Mouse (Mus musculus): ENCODE measurements around the gene Tnrc6c. TPM values are rescaled to one million over a fixed set of nuclear protein-coding genes. Genes with fewer than 3 reads are reported as not detected.
"Not testable (repeated sequence)": the region's sequence is repeated elsewhere in the genome, so short reads cannot be mapped to it uniquely, and the experiment has no call there.

Gene Tnrc6c
- total RNA-seq, 2 experiments from 2014 or later: 32.2 to 33.9 TPM

DNA sequence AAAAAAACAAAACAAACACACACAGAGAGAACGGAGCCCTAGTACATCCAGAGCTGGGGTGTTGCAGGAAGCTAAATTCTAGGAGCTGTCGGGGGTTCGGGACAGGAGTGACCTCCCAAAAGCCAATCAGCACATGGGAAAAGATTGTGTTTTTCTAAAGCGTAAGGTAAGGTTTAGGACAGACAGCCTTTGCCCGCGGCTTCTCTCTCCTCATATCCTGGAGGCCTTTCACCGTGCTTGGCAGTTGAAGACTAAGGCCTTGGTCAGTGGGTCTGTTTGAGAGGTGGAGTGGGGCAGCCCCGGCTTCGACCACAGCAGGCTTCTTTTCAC lies 128.6 kb downstream of the Tnrc6c start:
- intact Hi-C loops (cut with DNase I): no loop called here
- no peak for DNase-seq

DNA sequence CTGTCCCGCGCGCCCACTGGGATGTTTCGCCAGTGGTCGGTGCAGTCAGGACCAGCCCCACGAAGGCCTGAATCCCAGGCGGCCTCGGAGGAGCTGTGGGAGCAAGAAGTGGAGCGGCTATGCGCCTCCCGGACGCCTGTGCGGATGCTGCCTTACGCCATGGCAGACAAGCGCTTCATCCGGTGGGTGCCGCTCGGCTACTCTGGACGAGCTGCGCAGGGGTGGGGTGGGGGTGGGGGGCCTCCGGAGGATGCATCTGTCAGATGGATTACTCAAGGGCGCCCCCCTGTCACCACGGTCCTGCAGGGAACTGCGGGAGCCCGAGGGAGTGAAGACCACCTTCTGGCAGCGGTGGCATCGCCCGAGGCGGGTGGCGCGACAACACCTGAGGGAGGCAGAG lies 129.0 kb downstream of the Tnrc6c start:
- intact Hi-C loops (cut with DNase I): no loop called here

DNA sequence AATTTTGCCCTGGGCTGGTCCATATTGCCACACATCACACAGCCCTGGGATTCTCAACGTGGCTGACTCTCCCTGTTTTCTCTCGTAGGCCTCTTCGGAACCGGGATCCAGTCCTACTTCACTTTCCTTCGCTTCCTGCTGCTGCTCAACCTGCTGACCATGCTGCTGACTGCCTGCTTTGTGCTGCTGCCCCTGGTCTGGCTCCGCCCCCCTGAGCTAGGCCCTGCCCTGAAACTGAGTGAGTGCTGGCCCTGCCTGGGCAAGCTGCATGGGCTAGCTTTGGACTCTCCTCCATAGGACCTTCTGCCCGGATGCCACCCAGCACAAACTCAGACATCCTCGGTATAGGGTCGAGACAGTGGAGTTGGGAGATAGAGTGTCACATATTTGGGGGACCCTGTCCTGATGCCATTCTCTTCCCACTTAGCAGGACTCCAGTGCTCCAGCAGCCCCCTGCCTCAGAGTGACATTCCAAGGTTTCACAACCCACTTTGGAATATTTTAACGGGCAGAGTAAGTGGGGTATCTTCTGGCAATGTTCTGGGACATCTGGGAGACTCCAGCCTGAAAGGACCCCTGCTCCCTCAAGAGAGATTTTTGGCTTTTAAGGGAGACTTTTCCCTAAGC lies 129.7 kb downstream of the Tnrc6c start:
- intact Hi-C loops (cut with DNase I): no loop called here
- peak; percentile 45 to 51 for DNase-seq

More for the DNA sequence above, 129.0 kb downstream of the Tnrc6c start:
- DNase-seq: peak; percentile 79 to 81

DNA sequence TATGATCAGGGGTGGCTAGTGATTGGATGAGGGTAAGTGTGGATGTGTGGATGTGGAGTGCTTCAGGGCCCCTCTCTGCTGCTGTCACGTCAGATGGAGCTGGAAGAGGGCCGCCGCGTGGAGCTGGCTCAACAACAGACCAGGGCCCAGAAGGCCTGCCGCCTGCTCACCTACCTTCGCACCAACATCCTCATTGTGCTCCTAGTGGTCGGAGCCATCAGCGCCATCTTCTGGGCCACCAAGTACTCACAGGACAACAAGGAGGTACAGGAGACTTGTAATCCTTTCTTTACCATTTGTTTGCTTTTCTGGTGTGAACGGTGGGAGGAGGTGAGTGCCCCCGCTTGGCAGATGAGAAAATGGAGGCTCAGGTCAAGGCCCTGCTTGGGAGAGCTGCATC lies 132.2 kb downstream of the Tnrc6c start:
- DNase-seq: peak; percentile 67 to 72
- intact Hi-C loops (cut with DNase I): loop anchor here (2.0 kb wide), 2 partner anchors 77 to 401 kb away; no protein-coding TSS in a partner anchor

DNA sequence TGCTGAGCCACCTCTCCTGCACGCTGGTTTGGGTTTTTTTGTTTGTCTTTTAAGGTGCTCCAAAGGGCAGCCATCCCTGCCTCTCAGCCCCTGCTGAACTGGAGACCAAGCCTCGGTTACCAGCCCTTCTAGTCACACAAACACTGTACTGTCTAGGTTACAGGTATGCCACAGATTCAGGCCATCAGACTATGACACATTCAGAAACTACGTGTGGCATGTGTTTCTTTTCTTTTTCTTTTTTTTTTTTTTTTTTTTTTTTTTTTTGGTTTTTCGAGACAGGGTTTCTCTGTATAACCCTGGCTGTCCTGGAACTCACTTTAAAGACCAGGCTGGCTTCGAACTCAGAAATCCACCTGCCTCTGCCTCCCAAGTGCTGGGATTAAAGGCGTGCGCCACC lies 134.4 kb downstream of the Tnrc6c start:
- DNase-seq; intact Hi-C loops (cut with DNase I): not testable (repeated sequence)

DNA sequence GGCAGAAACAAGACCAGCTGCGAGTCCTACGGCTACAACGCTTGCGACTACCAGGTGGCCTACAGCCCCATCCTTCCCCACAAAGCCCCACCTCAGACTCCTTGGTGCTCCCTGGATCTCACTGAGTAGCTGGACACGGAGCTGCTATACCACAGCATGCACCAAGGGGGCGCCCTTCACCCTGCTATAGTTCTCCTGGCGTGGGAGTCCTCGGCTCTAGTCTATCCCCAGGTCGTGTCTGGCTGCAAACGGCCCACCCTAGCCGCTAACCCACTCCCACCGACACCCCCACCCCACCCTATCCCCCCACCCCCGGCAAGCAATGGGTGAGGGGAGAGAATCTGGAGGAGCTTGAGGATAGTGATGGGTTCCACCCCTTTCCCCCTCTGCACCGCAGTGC lies 136.2 kb downstream of the Tnrc6c start:
- intact Hi-C loops (cut with DNase I): loop anchor here (1.0 kb wide), 1 partner anchor 35 kb away; the partner anchor contains the start of gene Afmid
- DNase-seq: peak; percentile 75 to 86

DNA sequence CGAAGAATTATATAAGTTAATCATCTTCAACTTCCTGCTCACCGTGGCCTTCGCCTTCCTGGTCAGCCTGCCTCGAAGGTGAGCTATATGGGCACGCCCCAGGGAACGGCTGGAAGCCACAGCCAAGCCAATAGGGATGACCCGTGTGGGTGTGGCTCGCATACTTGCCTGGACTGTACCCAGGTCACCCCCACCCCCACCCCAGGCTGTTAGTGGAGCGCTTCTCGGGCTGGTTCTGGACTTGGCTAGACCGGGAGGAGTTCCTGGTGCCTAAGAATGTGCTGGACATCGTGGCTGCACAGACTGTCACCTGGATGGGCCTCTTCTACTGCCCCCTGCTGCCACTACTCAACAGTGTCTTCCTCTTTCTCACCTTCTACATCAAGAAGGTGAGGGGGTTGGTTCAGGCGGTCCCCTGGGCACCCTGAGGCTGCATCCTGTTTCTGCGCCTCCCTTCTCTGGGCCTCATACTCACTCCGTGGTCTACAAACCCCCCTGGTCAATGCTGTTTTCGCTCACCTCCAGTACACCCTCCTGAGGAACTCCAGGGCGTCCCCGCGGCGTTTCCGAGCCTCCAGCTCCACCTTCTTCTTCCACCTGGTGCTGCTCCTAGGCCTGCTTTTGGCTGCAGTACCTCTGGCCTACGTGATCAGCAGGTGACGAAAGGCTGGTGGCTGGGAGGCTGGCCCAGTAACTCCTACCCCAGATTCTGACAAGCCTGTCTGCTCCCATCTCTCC lies 136.8 kb downstream of the Tnrc6c start:
- intact Hi-C loops (cut with DNase I): loop anchor here (1.0 kb wide), 1 partner anchor 34 kb away; the partner anchor contains the start of gene Afmid

DNA sequence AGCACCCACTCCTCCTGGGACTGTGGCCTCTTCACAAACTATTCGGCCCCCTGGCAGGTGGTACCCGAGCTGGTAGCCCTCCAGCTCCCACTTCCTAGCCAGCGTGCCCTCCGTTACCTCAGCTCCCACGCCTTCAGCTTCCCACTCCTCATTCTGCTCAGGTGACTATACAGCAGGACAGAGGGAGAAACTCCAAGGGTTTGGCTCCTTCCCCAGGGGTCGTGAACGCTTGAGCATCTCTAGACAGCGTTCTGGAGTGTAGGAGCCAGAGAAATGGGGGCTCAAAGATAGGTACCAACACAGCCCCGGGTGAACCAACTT lies 137.3 kb downstream of the Tnrc6c start:
- no peak for DNase-seq
- intact Hi-C loops (cut with DNase I): no loop called here

More for the DNA sequence above, 136.8 kb downstream of the Tnrc6c start:
- DNase-seq: no peak

DNA sequence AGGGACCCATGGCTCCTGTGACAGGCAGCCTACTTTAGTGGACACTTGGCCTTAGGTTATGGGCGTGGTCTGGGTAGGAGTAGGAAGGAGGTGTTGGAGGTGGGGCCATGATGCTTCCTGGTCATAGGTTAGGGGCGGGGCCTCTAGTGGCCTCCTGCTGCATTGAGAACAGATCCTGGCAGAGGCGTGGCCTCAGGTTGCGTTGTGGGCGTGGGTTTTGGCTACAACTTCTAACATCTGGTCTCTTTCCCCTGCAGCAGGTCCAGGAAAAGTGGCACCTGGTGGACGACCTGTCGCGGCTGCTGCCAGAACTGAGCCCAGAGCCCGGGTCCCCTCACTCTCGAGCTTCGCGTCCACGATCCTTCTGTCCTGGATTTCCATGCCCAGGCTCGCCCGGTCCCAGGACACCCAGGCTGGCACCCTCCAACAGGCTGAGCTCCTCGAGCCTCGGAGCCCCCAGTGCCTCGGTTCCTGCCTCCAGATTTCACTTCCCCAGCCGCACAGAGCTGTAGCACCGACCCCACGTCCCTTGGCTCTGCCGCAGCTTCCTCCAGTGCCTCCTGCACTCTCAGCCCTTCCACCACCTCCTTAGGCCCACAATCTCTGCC lies 138.3 kb downstream of the Tnrc6c start:
- DNase-seq: no peak
- intact Hi-C loops (cut with DNase I): no loop called here

DNA sequence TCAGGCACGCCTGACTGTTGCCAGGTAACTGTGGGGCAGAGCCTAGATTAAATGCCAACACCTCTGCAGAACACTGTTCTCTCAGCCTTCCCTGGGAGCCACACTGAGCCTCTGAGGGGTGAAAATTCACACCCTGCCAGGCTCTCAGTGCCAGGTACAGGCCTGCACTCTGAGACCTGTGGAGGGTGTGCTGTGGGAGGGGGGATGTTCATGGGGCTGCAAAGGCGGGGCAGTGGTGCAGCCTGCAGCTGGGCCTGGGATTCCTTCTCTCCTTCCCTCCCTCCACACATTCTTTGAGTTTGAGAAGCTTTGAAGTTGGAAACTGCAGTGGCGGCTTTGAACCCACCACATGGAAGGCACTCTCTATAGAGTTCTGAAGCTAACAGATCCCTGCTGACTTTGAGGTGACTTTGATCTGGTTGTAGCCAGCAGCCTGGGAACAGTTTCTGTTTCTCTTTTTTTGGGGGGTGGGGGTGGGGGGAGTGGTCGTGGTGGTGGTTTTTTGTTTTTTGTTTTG lies 140.0 kb downstream of the Tnrc6c start:
- intact Hi-C loops (cut with DNase I): no loop called here
- no peak for DNase-seq

DNA sequence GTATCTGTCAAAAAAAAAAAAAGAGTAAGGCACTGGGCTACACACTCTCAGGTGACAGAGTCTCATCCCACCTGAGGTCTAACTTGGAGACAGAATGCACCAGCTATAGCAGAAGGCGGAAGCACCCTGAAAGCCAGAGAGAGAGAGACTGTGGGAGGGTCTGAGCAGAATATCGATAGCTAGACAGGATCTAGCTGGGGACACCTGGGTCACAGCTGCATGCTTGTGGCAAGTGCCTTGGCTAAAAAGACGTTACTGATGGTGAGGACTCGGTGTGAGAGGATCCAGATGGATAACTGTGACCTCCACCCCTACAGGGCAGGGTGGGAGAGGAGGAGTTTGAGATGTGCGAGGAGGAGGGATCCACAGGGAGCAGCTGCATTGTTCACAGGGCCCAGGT lies 142.9 kb downstream of the Tnrc6c start:
- intact Hi-C loops (cut with DNase I): no loop called here
- DNase-seq: no peak

DNA sequence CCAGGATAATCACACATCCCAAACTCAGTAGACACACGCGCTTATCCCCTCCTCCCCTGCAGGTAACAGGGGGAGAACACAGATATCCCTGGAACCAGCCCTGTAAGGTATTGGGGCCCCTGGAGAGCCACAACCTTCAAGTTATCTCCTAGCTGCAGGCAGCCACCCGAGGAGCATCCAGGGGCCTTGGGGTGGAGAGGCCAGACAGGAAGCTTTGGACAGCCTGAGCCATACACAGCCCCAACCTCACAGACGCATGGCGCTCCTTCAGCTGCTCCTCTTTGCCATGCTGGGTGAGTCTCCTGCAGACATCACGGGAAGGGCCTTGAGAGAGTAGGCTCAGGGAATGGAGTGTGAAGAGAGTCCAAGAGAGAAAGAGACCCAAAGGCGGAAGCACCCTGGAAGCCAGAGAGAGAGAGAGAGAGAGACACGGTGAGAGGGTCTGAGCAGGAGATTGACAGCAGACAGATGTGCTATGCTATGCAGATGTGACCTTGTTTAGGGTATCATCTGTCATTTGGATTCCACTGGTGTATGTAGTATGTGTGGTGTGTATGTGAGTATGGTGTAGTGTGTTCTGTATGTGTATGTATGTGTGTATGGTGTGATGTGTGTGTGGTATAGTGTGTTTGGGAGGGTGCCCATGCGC lies 143.5 kb downstream of the Tnrc6c start, which contains the start of gene 6030468B19Rik:
6030468B19Rik (plus strand) TSS at position 150 of the 649 bp plus-strand sequence.
- no peak for DNase-seq
- intact Hi-C loops (cut with DNase I): no loop called here

DNA sequence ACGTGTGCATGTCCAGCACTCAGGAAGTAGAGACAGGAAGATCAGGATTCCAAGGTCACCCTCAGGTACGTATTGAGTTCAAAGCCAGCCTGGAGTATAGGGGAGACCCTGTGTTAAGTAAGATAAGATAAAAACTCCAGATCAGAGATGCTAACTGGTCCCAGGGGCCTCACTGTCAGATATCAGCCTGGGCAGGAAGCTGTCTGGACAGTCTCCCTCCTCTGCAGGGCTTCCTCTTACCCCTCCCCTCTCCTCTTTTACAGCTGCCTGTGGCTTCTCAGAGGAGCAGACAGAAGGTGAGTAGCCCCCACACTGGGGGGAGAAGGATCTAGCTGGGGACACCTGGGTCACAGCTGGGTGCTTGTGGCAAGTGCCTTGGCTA lies 144.1 kb downstream of the Tnrc6c start:
- intact Hi-C loops (cut with DNase I): no loop called here
- DNase-seq: no peak

DNA sequence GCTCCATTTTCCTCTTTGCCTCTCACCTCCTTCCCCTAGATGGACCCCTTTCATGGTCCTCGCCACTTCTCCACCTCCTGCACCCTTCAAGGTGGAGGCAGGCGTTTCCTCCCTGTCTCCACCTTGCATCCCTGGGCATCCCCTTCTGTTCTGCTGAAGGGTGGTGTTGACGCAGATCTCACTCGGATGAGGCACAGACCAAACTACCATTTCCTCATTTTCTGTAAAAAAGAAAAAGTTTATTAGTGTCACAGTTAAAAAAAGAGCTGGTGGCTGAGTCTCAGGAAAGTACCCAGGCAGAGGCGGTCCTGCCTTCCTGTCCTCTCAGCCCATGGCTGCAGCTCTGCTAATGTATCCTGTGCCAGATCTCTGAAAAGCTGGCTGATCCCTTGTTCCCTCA lies 145.1 kb downstream of the Tnrc6c start:
- intact Hi-C loops (cut with DNase I): no loop called here
- no peak for DNase-seq

DNA sequence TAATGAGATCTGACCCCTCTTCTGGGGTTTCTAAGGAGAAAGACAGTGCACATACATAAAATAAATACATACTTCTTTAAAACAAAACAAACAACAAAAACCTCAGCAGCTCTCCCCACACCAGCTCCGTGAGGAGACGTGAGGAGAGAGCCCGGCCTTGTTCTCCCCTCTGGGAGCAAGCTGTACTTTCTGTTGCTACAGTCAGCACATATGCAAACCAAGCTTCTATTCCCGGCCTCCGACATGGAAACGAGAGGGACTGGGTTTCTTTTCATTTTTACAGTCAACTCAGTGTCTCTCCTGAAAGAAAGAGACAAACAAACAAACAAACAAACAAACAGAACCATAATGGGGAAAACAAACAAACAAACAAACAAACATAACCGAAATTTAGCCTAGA lies 145.9 kb downstream of the Tnrc6c start:
- intact Hi-C loops (cut with DNase I): no loop called here
- no peak for DNase-seq

DNA sequence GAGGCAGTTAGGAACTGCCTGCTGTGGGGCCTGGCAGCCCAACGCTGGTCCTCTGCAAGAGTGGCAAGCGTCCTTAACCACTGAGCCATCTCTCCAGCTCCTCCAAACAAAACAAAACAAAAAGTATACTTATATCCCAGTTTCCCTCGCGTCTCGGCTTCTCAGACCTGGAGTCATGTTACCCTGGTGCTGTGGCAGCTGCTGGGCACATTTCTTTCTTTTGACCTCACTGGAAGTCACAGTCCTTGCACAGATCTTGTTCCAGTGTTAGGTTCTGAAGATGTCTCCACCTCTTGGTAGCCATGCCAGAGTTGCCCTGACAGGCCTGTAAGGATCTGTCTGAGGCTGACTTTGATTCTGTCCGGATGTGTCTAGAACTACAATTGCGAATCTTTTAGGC lies 147.6 kb downstream of the Tnrc6c start:
- intact Hi-C loops (cut with DNase I): no loop called here
- DNase-seq: no peak

DNA sequence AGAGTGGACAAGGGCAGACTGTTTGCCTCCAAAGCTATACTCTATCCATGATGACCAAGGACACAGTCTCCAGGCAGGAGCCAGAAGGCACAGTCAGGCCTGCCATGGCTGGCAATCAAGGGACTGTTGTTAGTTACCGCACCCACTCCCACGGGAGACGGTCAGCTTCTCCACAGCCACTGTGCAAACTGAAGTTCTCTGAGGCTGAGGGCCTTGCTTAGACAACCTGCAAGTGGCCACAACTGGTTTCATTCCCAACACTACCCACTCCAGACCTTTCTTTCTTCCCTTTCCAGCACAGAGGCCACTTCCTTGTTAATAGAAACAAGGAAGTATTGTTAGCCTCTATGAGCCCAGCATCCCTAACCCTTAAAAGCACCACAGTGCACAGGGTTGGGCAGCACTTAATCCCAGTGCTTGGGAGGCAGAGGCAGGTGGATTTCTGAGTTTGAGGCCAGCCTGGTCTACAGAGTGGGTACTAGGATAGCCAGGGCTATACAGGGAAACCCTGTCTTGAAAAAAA lies 149.1 kb downstream of the Tnrc6c start:
- DNase-seq: no peak
- intact Hi-C loops (cut with DNase I): no loop called here

DNA sequence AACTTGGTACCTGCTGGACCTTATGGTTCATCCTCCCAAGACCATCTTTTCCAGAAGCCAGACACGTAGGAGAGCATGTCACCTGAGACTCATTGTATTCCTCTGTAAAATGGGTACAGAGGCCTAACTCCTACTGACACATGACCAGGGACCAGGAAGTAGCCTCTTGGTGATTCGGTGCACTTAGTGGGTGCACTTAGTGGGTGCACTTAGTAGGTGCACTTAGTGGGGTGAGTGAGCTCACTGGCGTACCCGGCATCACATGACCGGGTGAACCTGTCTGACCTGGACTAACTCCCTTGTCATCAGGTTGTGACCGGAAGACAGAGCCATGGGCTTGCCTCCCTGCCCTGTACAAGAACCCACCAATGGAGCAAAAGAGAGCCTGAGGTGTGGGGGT lies 152.7 kb downstream of the Tnrc6c start:
- intact Hi-C loops (cut with DNase I): no loop called here
- no peak for DNase-seq

DNA sequence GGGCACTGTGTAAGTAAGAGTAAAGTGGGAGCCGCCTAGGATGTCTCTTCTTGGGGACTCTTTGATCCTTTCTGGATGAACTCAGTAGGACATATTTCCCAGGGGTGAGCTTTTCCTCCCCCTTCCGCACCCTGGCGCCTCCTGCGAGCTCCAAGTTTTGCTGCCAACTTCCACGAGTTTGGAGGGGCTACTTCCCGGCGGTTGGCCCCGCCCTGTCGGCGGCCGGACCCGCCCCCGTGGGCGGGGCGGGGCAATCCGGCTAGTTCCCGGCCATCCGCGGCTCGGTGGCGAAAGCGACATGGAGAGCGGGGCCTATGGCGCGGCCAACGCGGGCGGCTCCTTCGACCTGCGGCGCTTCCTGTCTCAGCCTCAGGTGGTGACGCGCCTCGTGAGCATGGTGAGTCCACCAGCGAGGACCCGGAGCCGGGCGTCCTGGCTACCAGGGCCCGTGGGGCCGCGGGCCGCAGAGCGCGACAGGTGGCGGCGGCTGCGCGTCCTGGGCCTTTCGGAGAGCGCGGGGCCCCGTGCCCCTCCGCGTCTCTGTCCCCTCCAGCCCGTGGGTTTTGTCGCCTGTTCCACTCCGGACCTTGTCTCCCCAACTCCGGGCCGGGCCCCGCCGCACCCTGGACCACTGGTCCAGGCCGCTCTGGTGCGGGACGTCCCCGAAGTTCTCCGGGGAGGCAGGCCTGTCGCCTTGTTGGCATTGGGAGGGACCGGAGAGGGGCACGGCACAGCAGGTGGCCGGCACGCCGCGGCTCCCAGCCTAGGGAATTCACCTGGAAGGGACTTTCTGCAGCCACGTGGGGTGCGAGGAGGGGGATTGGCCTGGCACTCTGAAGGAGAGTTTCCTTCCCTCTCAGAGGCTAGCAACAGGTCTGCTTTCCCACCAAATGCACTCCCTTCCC lies 155.6 kb downstream of the Tnrc6c start, which contains the start of the genes Gm20708 and Syngr2:
Gm20708 (plus strand) TSS at position 262 of the 905 bp plus-strand sequence.
Syngr2 (plus strand) TSS at position 262 of the 905 bp plus-strand sequence.
- peak; percentile 83 for DNase-seq
- intact Hi-C loops (cut with DNase I): no loop called here

Measured in heart, postnatal 10 days (tissue).